Mouse (Mus musculus): ENCODE data around the gene Nebl. TPM values are rescaled to one million over a fixed set of nuclear protein-coding genes. Genes with fewer than 3 reads are reported as not detected.

Nebl gene
- under 1 TPM; 0.45 to 0.55 TPM for total RNA-seq (2021)
- long read RNA-seq, experiment 1, full-length matches to known transcripts, result 1 of 1 reads
- long read RNA-seq, experiment 1, partial matches to known transcripts, result 0 of 1 reads
- long read RNA-seq, experiment 1, other reads (novel, unspliced or antisense), result 0 of 1 reads
- long read RNA-seq, experiment 2, result 0 reads

GRCm38 (mm10) chr2:17730957-17731830 is at the start of gene Nebl:
Nebl (minus strand) TSS chr2:17731464.
- intact Hi-C loops (cut with DNase I; ENCODE audit: low total_unique reads), result no loop called here
- peak; percentile 20 for DNase-seq

- no peak for DNase-seq
- intact Hi-C loops (cut with DNase I; ENCODE audit: low total_unique reads), result no loop called here
Observed at GRCm38 (mm10) chr2:17770246-17770825, 39.1 kb upstream of the Nebl start.

GRCm38 (mm10) chr2:17769242-17769755 is 38.0 kb upstream of the Nebl start:
- intact Hi-C loops (cut with DNase I; ENCODE audit: low total_unique reads), result no loop called here
- DNase-seq, result no peak

GRCm38 (mm10) chr2:17756271-17756670 is 25.0 kb upstream of the Nebl start:
- intact Hi-C loops (cut with DNase I; ENCODE audit: low total_unique reads), result no loop called here
- DNase-seq, result no peak

- intact Hi-C loops (cut with DNase I; ENCODE audit: low total_unique reads), result no loop called here
- no peak for DNase-seq
Observed at GRCm38 (mm10) chr2:17742051-17742763, 10.9 kb upstream of the Nebl start.

GRCm38 (mm10) chr2:17741555-17741954 is 10.3 kb upstream of the Nebl start:
- intact Hi-C loops (cut with DNase I; ENCODE audit: low total_unique reads), result no loop called here
- DNase-seq, result no peak

- intact Hi-C loops (cut with DNase I; ENCODE audit: low total_unique reads), result no loop called here
- no peak for DNase-seq
Observed at GRCm38 (mm10) chr2:17740454-17740853, 9.2 kb upstream of the Nebl start.

- intact Hi-C loops (cut with DNase I; ENCODE audit: low total_unique reads), result no loop called here
- DNase-seq, result no peak
Observed at GRCm38 (mm10) chr2:17732210-17732609, 946 bp upstream of the Nebl start.

GRCm38 (mm10) chr2:17731831-17732200 is 552 bp upstream of the Nebl start:
- intact Hi-C loops (cut with DNase I; ENCODE audit: low total_unique reads), result no loop called here

GRCm38 (mm10) chr2:17730648-17730956 is 662 bp downstream of the Nebl start:
- intact Hi-C loops (cut with DNase I; ENCODE audit: low total_unique reads), result no loop called here
- DNase-seq, result no peak

More at GRCm38 (mm10) chr2:17731831-17732200, 552 bp upstream of the Nebl start:
- DNase-seq, result no peak

GRCm38 (mm10) chr2:17729770-17730647 is 1.3 kb downstream of the Nebl start:
- intact Hi-C loops (cut with DNase I; ENCODE audit: low total_unique reads), result no loop called here
- DNase-seq, result no peak

- intact Hi-C loops (cut with DNase I; ENCODE audit: low total_unique reads), result no loop called here
- no peak for DNase-seq
Observed at GRCm38 (mm10) chr2:17724405-17724804, 6.9 kb downstream of the Nebl start.

- intact Hi-C loops (cut with DNase I; ENCODE audit: low total_unique reads), result no loop called here
- no peak for DNase-seq
Observed at GRCm38 (mm10) chr2:17723268-17724019, 7.8 kb downstream of the Nebl start.

- DNase-seq, result no peak
Observed at GRCm38 (mm10) chr2:17721177-17721715, 10.0 kb downstream of the Nebl start.

GRCm38 (mm10) chr2:17718281-17718680 is 13.0 kb downstream of the Nebl start:
- DNase-seq, result no peak
- intact Hi-C loops (cut with DNase I; ENCODE audit: low total_unique reads), result no loop called here

More at GRCm38 (mm10) chr2:17721177-17721715, 10.0 kb downstream of the Nebl start:
- intact Hi-C loops (cut with DNase I; ENCODE audit: low total_unique reads), result no loop called here

- no peak for DNase-seq
- intact Hi-C loops (cut with DNase I; ENCODE audit: low total_unique reads), result no loop called here
Observed at GRCm38 (mm10) chr2:17717200-17717599, 14.1 kb downstream of the Nebl start.

- intact Hi-C loops (cut with DNase I; ENCODE audit: low total_unique reads), result no loop called here
- DNase-seq, result no peak
Observed at GRCm38 (mm10) chr2:17715149-17715767, 16.0 kb downstream of the Nebl start.

GRCm38 (mm10) chr2:17714661-17715060 is 16.6 kb downstream of the Nebl start:
- intact Hi-C loops (cut with DNase I; ENCODE audit: low total_unique reads), result no loop called here
- no peak for DNase-seq

All from gastrocnemius, postnatal 14 days (tissue).